Mouse (Mus musculus) olfactory bulb, adult 2 months (tissue): Measurements from ENCODE around the gene Ifit1bl2.

Source experiments
- CTCF ChIP-seq: fragments of 200-500 bp; IDR thresholded peaks from 2 replicates; pipeline ENCODE4 v1.5.1; 2012; ENCODE audit warnings: low read depth, mild to moderate bottlenecking, low read length, moderate library complexity; ENCODE audit not compliant: insufficient read depth
- POLR2A ChIP-seq: fragments of 200-500 bp; IDR thresholded peaks from 2 replicates; pipeline ENCODE4 v1.6.1; 2012; ENCODE audit warnings: mild to moderate bottlenecking, low read depth, low read length, moderate library complexity; ENCODE audit not compliant: insufficient read depth

DNA sequence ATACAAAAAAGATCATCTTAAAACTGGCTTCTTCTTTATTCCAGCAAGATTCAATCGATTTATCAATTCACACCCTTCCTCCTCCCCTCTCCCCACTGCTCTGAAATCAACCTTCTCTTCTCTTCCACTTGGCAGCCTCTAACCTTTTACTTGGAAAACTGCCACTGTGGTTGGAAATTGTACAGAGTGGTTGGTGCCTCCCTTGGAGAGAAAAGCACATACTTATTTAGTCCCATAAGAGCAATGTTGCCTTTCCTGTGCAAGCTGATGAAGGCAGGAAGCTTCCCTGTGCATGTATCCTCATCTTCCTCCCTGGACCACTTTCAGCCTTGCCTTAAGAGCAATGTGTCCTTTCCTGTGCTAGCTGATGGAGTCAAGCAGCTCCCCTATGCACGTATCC is 42.2 kb downstream of the Ifit1bl2 start:
- TF ChIP-seq CTCF: no peak
- no peak for TF ChIP-seq POLR2A
